9 mouse cellular contexts compared by ENCODE assay signal in the genomic region with DNA sequence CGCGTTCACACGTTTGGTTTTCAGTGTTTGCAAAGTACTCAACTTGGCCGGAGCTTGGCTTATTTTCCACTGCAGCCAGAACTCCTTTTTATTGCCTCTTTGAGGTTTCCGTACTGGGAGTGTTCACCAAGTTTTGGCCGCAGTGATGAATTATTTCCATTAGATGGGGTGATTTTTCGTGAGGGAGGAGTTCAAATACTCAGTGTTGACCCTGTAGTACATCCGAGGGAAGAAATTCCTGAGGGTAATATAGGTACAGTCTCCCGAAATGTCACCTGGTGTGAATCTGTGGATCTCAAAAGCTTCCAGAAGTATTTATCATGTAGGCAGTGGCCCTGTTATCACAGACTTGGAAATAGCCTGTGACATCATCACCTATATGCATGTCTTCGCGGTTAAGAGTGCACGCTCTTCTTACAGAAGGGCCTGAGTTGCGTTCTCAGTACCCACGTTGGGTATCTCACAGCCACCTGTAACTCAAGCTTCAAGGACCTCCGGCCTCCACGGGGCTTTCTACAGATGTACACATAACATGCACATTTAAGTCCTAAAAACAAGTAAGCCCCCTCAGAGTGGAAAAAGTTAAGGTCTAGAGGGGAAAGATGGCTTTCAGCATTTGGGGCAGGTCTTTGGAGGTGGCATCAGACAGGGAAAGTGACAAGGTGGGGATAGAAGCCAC. TPM values are rescaled to one million over a fixed set of nuclear protein-coding genes. Genes with fewer than 3 reads are reported as not detected.
A peak's percentile ranks its signal among the peaks of the same experiment; 100 is the strongest.
DNase-seq lines count a peak whose midpoint lies in the region; ATAC-seq lines count a peak whose summit lies in the region.
"Had no signal": no experiment of that assay in that cellular context is flagged by ENCODE, and none has a peak within 500 bp of the region (broad histone marks: within the 10 kb centered on the region; RNA-seq: fewer than 3 reads in every experiment).

No protein-coding gene starts in this region.

- no peaks in the 10 kb centered on the region for H3K27me3 ChIP-seq in kidney, embryonic 14.5 days (ENCODE audit: control insufficient read depth, insufficient read depth, low read length)
- no peaks in the 10 kb centered on the region for H3K27me3 ChIP-seq in embryonic facial prominence, embryonic 10.5 days (replicated peaks; ENCODE audit: low read depth, poor library complexity, severe bottlenecking)
- no peaks in the 10 kb centered on the region for H3K27me3 ChIP-seq in hindbrain, embryonic 14.5 days (ENCODE audit: control insufficient read depth, insufficient read depth, low read length)
- no peaks in the 10 kb centered on the region for H3K27me3 ChIP-seq in midbrain, embryonic 15.5 days (replicated peaks)

- WGBS in kidney, embryonic 14.5 days = 43% methylated on average over 16 of the region's 16 CpGs
- WGBS in embryonic facial prominence, embryonic 10.5 days = 60% methylated on average over 16 of the region's 16 CpGs
- WGBS in hindbrain, embryonic 14.5 days = 56% methylated on average over 16 of the region's 16 CpGs
- WGBS in midbrain, embryonic 15.5 days = 51% methylated on average over 16 of the region's 16 CpGs

- peak overlapping the region; percentile 77 for H3K4me3 ChIP-seq in kidney, embryonic 14.5 days (ENCODE audit: low read length)
- H3K4me3 ChIP-seq in embryonic facial prominence, embryonic 10.5 days = peak overlapping the region; percentile 89
- peak overlapping the region; percentile 66 for H3K4me3 ChIP-seq in hindbrain, embryonic 14.5 days (replicated peaks; ENCODE audit: low read length)
- peak overlapping the region; percentile 96 for H3K4me3 ChIP-seq in midbrain, embryonic 15.5 days

- ATAC-seq in kidney, embryonic 14.5 days (ENCODE audit: low FRiP score, low TSS enrichment) = no peak
- ATAC-seq in hindbrain, embryonic 14.5 days (ENCODE audit: low FRiP score) = no peak
- no peak for ATAC-seq in midbrain, embryonic 15.5 days (replicated peaks)

- no peaks in the 10 kb centered on the region for H3K36me3 ChIP-seq in kidney, embryonic 14.5 days (ENCODE audit: control insufficient read depth, insufficient read depth, low read length)
- H3K36me3 ChIP-seq in embryonic facial prominence, embryonic 10.5 days (replicated peaks) = no peaks in the 10 kb centered on the region
- no peaks in the 10 kb centered on the region for H3K36me3 ChIP-seq in hindbrain, embryonic 14.5 days (replicated peaks; ENCODE audit: control insufficient read depth, insufficient read depth)
- no peaks in the 10 kb centered on the region for H3K36me3 ChIP-seq in midbrain, embryonic 15.5 days (replicated peaks)

- peaks cover 13% of the 10 kb centered on the region; the same call in 1 of the 2 replicates for H3K4me1 ChIP-seq in kidney, embryonic 14.5 days (ENCODE audit: control insufficient read depth, insufficient read depth, low read length)
- peaks cover 42% of the 10 kb centered on the region for H3K4me1 ChIP-seq in embryonic facial prominence, embryonic 10.5 days
- peaks cover 10% of the 10 kb centered on the region for H3K4me1 ChIP-seq in hindbrain, embryonic 14.5 days (replicated peaks; ENCODE audit: control insufficient read depth, insufficient read depth, low read length)
- peaks cover 14% of the 10 kb centered on the region for H3K4me1 ChIP-seq in midbrain, embryonic 15.5 days

- no peak for DNase-seq in kidney, adult 11 months
- no peak for DNase-seq in embryonic facial prominence, embryonic 10.5 days (ENCODE audit: low spot score)
- no peak for DNase-seq in hindbrain, embryonic 14.5 days (ENCODE audit: low spot score)
- no peak for DNase-seq in adrenal gland, adult 18-20 months (ENCODE audit: low spot score in 2 of 2)
- no peak for DNase-seq in left cerebral cortex, adult 18-20 months (ENCODE audit: low spot score in 2 of 2)
- DNase-seq in left cerebral cortex, postnatal 25 days (ENCODE audit: low spot score in 2 of 2) = no peak

- H3K27ac ChIP-seq in kidney, embryonic 14.5 days (ENCODE audit: low read depth, low read length) = no peak overlapping the region
- peak overlapping the region; percentile 93; the same call in 1 of the 2 replicates for H3K27ac ChIP-seq in embryonic facial prominence, embryonic 10.5 days (replicated peaks)
- H3K27ac ChIP-seq in hindbrain, embryonic 14.5 days = peak overlapping the region; percentile 5; the same call in 1 of the 2 replicates
- H3K27ac ChIP-seq in midbrain, embryonic 15.5 days = peak overlapping the region; percentile 95; the same call in 1 of the 2 replicates

- H3K9me3 ChIP-seq in kidney, embryonic 14.5 days (ENCODE audit: control insufficient read depth, low read length) = no peaks in the 10 kb centered on the region
- H3K9me3 ChIP-seq in embryonic facial prominence, embryonic 10.5 days = no peaks in the 10 kb centered on the region
- H3K9me3 ChIP-seq in hindbrain, embryonic 14.5 days (ENCODE audit: control insufficient read depth, low read length) = no peaks in the 10 kb centered on the region
- no peaks in the 10 kb centered on the region for H3K9me3 ChIP-seq in midbrain, embryonic 15.5 days

- peak overlapping the region; percentile 44; the same call in 1 of the 2 replicates for H3K9ac ChIP-seq in kidney, embryonic 14.5 days (ENCODE audit: low read depth, low read length)
- H3K9ac ChIP-seq in hindbrain, embryonic 14.5 days = peak overlapping the region; percentile 22; the same call in 1 of the 2 replicates
- no peak overlapping the region for H3K9ac ChIP-seq in midbrain, embryonic 15.5 days

- intact Hi-C loops in left cerebral cortex, postnatal 25 days (cut with DNase I) = no loop called here

- H3K4me2 ChIP-seq in kidney, embryonic 14.5 days (replicated peaks; ENCODE audit: low read depth, low read length) = peak overlapping the region; percentile 49
- H3K4me2 ChIP-seq in hindbrain, embryonic 14.5 days (replicated peaks) = peak overlapping the region; percentile 83
- H3K4me2 ChIP-seq in midbrain, embryonic 15.5 days = peak overlapping the region; percentile 77

RNA-seq across cellular contexts. Expression of a gene that starts 4.4 kb away (rescaled TPM):
- 31.0 and 42.5 TPM in 2 replicates for polyA plus RNA-seq in kidney, embryonic 14.5 days (2014; fragmentation: Nextera tagmentation; extraction: Ambion mirVana)
- polyA plus RNA-seq in embryonic facial prominence, embryonic 10.5 days (2016; fragmentation: Nextera tagmentation; extraction: Ambion mirVana) = 29.2 and 33.0 TPM in 2 replicates
- 50.4 and 51.1 TPM in 2 replicates for polyA plus RNA-seq in hindbrain, embryonic 14.5 days (2014; fragmentation: Nextera tagmentation; extraction: Ambion mirVana)
- polyA plus RNA-seq in midbrain, embryonic 15.5 days (2015; fragmentation: Nextera tagmentation; extraction: Ambion mirVana) = 49.6 and 53.3 TPM in 2 replicates
- total RNA-seq in adrenal gland, adult 18-20 months (2021) = 10 to 100 TPM; 29.2 to 35.0 TPM
- 10 to 100 TPM; 76.1 to 89.7 TPM for total RNA-seq in left cerebral cortex, adult 18-20 months (2021)
- total RNA-seq in left cerebral cortex, postnatal 25 days (2021) = 10 to 100 TPM; 84.1 to 84.2 TPM

RNA-seq across cellular contexts. Expression of a gene that starts 56.9 kb away (rescaled TPM):
- polyA plus RNA-seq in kidney, embryonic 14.5 days (2014; fragmentation: Nextera tagmentation; extraction: Ambion mirVana) = 2.0 and 3.2 TPM in 2 replicates
- 2.0 and 3.6 TPM in 2 replicates for polyA plus RNA-seq in embryonic facial prominence, embryonic 10.5 days (2016; fragmentation: Nextera tagmentation; extraction: Ambion mirVana)
- 3.9 TPM in 1 of 2 replicates, not detected in the other for polyA plus RNA-seq in hindbrain, embryonic 14.5 days (2014; fragmentation: Nextera tagmentation; extraction: Ambion mirVana)
- polyA plus RNA-seq in midbrain, embryonic 15.5 days (2015; fragmentation: Nextera tagmentation; extraction: Ambion mirVana) = 7.7 TPM in 1 of 2 replicates, not detected in the other
- total RNA-seq in adrenal gland, adult 18-20 months (2021) = not detected
- total RNA-seq in left cerebral cortex, adult 18-20 months (2021) = not detected
- not detected for total RNA-seq in left cerebral cortex, postnatal 25 days (2021)
- total RNA-seq: gastrocnemius, postnatal 10 days had no signal
